Mouse (Mus musculus) intestine, embryonic 14.5 days (tissue): Measurements from ENCODE around the gene Il17ra. TPM values are rescaled to one million over a fixed set of nuclear protein-coding genes. Genes with fewer than 3 reads are reported as not detected.
A peak's percentile ranks its signal among the peaks of the same experiment; 100 is the strongest.

Experiments
- ATAC-seq: fragments of 200-750 bp; cut with Nextera tagmentation; replicated peaks from 2 replicates; pipeline ENCODE4 v1.8.0; 2017; ENCODE audit warnings: low read depth, moderate number of reproducible peaks, moderate TSS enrichment, moderate library complexity; ENCODE audit not compliant: low FRiP score, low TSS enrichment
- DNase-seq: peaks from one replicate; pipeline ENCODE4 v3.0.0-alpha.2; 2018; ENCODE audit warnings: low spot score
- H3K27ac ChIP-seq: fragments of 300-500 bp; sonication (generic); 2 replicates; pipeline ENCODE4 v1.5.1; 2014; ENCODE audit warnings: low read depth, mild to moderate bottlenecking, control low read depth
- H3K27me3 ChIP-seq: fragments of 300-500 bp; sonication (generic); replicated peaks from 2 replicates; pipeline ENCODE4 v1.6.1; 2014; ENCODE audit warnings: low read length, control low read depth; ENCODE audit not compliant: control insufficient read depth, insufficient read depth
- H3K36me3 ChIP-seq: fragments of 300-500 bp; sonication (generic); 2 replicates; pipeline ENCODE4 v1.6.1; 2014; ENCODE audit warnings: low read length, control low read depth; ENCODE audit not compliant: control insufficient read depth, insufficient read depth
- H3K4me1 ChIP-seq: fragments of 300-500 bp; sonication (generic); replicated peaks from 2 replicates; pipeline ENCODE4 v1.6.1; 2014; ENCODE audit warnings: low read length, control low read depth, mixed read lengths; ENCODE audit not compliant: control insufficient read depth, insufficient read depth
- H3K4me2 ChIP-seq: fragments of 300-500 bp; sonication (generic); 2 replicates; pipeline ENCODE4 v1.6.1; 2014; ENCODE audit warnings: low read length
- H3K4me3 ChIP-seq: fragments of 300-500 bp; sonication (generic); 2 replicates; pipeline ENCODE4 v1.5.1; 2014; ENCODE audit warnings: low read depth, low read length, control low read depth, mixed read lengths
- H3K9ac ChIP-seq: fragments of 300-500 bp; sonication (generic); 2 replicates; pipeline ENCODE4 v1.6.1; 2014; ENCODE audit warnings: mild to moderate bottlenecking, low read length
- H3K9me3 ChIP-seq: fragments of 300-500 bp; sonication (generic); 2 replicates; pipeline ENCODE4 v1.6.1; 2016; ENCODE audit warnings: low read length, control low read depth; ENCODE audit not compliant: control insufficient read depth
- WGBS: fragments of 180-500 bp; shearing (Covaris S2); extraction: QIAGEN DNeasy Blood & Tissue Kit; methylation state at CpG from one replicate; pipeline ENCODE4 v1.1.7; 2014; 5-methylcytosine and 5-hydroxymethylcytosine counted together
- polyA plus RNA-seq: library from polyadenylated mRNA; unstranded; fragments of >200 nt; fragmentation: Nextera tagmentation; extraction: Ambion mirVana; gene quantifications from 2 replicates; pipeline ENCODE4 v1.2.1, GENCODE M21; 2014

Il17ra gene
- polyA plus RNA-seq, 1 experiment from 2014 or later, result 2.1 TPM

DNA sequence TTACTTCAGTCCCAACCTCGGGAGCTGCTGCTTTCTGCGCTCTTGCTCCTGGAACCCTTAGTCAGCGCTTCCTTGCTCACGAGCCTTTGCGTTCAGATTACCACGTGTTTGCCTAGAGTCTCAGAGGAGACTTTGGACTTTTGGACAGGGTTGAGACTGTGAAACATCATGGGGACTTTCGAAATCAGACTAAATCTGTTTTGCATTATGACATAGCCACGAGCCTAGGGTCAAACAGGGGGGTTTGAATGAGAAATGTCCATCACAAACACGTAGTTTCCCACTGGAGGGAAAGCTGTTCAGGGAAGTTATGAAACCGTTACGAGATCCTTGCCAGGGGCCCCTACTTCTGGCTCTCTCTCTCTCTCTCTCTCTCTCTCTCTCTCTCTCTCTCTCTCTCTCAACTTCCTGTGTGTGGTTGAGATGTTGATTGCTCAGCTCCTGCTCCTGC lies 8.4 kb upstream of the Il17ra start:
- Histone ChIP-seq H3K4me3 (no peak overlapping the region), H3K9ac (no peak overlapping the region), H3K9me3 (no peaks in the 10 kb centered on the region), H3K4me2 (no peak overlapping the region), H3K27ac (no peak overlapping the region), H3K36me3 (no peaks in the 10 kb centered on the region), H3K27me3 (no peaks in the 10 kb centered on the region), H3K4me1 (no peaks in the 10 kb centered on the region)
- 50% methylated on average over 11 of the region's 11 CpGs for WGBS
- no peak for DNase-seq
- ATAC-seq, result no peak

DNA sequence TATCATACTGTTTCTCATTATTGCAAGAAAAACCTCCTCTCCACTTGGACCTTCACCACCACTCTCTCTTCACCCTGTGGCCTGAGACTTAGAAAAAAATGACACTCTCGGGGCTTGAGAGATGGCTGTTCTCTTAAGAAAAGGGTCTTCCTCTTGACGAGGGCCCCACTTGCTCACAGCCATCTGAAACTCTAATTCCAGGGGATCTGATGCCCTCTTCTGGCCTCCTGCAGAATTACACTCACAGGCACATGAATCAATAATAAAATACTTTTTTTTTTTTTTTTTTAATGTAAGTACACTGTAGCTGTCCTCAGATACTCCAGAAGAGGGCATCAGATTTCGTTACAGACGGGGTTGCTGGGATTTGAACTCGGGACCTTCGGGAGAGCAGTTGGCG lies 6.0 kb upstream of the Il17ra start:
- DNase-seq, result no peak
- peaks cover 12% of the 10 kb centered on the region; the same call in 1 of the 2 replicates for H3K27me3 ChIP-seq
- H3K4me3 ChIP-seq, result no peak overlapping the region
- H3K4me1 ChIP-seq, result no peaks in the 10 kb centered on the region
- WGBS, result 67% methylated on average over 7 of the region's 7 CpGs
- no peak for ATAC-seq
- H3K4me2 ChIP-seq, result no peak overlapping the region
- no peaks in the 10 kb centered on the region for H3K36me3 ChIP-seq
- H3K9me3 ChIP-seq, result no peaks in the 10 kb centered on the region
- H3K9ac ChIP-seq, result no peak overlapping the region
- H3K27ac ChIP-seq, result no peak overlapping the region

DNA sequence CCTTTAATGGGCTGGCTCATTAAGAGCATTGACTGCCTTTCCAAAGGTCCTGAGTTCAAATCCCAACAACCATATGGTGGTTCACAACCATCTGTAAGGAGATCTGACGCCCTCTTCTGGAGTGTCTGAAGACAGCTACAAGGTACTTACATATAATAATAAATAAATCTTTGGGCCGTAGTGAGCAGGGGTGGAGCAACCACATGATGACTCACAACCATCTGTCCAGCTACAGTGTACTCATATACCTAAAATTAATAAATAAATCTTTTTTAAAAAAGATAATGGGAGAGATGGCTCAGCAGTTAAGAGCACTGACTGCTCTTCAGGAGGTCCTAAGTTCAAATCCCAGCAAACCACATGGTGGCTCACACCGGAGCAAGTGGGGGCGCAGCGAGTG lies 5.3 kb upstream of the Il17ra start:
- Histone ChIP-seq H3K9me3 (no peaks in the 10 kb centered on the region), H3K4me2 (no peak overlapping the region), H3K36me3 (no peaks in the 10 kb centered on the region), H3K27me3 (peaks cover 18% of the 10 kb centered on the region; the same call in 1 of the 2 replicates), H3K4me1 (no peaks in the 10 kb centered on the region), H3K9ac (no peak overlapping the region), H3K4me3 (no peak overlapping the region), H3K27ac (no peak overlapping the region)
- ATAC-seq (no peak), DNase-seq (no peak)
- 88% methylated on average over 5 of the region's 5 CpGs for WGBS

DNA sequence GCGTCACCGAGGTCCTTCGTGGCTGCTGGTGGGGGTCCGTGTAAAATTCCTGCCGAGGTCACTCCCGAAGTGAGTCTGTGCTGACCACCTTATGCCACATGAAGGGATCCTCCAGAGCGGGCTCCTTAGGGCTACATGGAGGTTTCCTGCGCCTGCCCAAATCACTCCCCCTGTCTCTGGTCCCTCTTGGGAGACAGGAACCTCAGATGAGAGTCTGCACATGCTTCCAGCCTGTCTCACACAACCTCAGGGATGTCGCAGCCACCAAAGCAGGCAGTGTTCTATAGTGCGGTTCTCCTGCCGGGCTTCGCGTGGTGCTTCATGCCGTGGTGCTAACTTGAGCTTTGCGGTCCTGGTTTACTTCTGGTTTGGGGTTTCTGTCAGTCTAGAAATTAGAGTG lies 1.8 kb upstream of the Il17ra start:
- no peak overlapping the region for H3K27ac ChIP-seq
- WGBS, result 66% methylated on average over 15 of the region's 15 CpGs
- H3K36me3 ChIP-seq, result no peaks in the 10 kb centered on the region
- no peaks in the 10 kb centered on the region for H3K9me3 ChIP-seq
- no peak overlapping the region for H3K4me3 ChIP-seq
- H3K27me3 ChIP-seq, result peaks cover 41% of the 10 kb centered on the region
- H3K4me2 ChIP-seq, result no peak overlapping the region
- peaks cover 12% of the 10 kb centered on the region for H3K4me1 ChIP-seq
- no peak overlapping the region for H3K9ac ChIP-seq
- DNase-seq, result no peak
- no peak for ATAC-seq

DNA sequence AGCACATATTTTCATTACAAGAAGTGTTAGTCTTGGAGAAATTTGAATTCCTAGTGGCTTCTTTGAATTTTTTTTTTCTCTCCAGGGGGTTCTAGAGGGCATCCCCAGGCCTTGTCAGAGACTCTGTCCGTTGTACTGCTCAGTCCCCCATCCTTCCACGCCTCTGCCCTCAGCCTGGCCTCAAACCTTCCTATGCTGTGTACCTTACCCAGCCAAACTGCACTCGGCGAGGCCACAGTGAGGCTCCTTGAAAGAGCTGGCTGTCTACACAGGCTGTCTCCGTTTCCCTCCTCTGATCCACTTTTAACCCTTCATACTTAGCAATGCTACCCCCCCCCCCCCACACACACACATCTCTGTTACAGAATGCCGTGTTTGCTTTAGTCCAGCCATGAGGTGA lies 796 bp upstream of the Il17ra start:
- Histone ChIP-seq H3K9me3 (no peaks in the 10 kb centered on the region), H3K9ac (no peak overlapping the region), H3K27me3 (peaks cover 41% of the 10 kb centered on the region), H3K27ac (no peak overlapping the region), H3K4me3 (no peak overlapping the region), H3K36me3 (no peaks in the 10 kb centered on the region), H3K4me2 (no peak overlapping the region), H3K4me1 (peaks cover 12% of the 10 kb centered on the region)
- DNase-seq (no peak), ATAC-seq (no peak)
- 52% methylated on average over 6 of the region's 6 CpGs for WGBS

DNA sequence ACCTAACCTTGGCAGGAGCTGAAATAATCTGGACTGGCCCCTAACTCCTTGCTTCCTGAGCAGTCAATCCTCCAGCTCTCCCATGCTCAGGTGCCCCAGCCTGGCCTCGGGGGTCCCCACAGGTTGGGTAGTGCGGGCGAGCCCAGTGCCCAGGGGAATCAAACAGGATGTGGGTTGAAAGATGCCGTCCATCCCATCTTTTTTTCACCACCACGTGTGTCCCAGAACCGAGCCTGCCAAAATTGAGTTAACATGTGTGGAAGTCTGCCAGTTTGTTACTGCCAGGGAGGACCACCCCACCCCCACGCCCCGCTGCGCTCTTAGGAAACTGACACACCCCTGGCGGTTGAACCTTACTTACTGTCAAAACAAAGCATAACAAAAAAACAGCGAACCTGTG lies 837 bp downstream of the Il17ra start:
- H3K9ac ChIP-seq, result peak overlapping the region; percentile 58; the same call in 1 of the 2 replicates
- H3K9me3 ChIP-seq, result no peaks in the 10 kb centered on the region
- DNase-seq (no peak), ATAC-seq (no peak)
- H3K4me2 ChIP-seq, result peak overlapping the region; percentile 65
- H3K4me3 ChIP-seq, result peak overlapping the region; percentile 56
- H3K36me3 ChIP-seq, result no peaks in the 10 kb centered on the region
- H3K27ac ChIP-seq, result no peak overlapping the region
- H3K4me1 ChIP-seq, result peaks cover 12% of the 10 kb centered on the region
- H3K27me3 ChIP-seq, result peaks cover 41% of the 10 kb centered on the region
- 6% methylated on average over 11 of the region's 11 CpGs for WGBS

DNA sequence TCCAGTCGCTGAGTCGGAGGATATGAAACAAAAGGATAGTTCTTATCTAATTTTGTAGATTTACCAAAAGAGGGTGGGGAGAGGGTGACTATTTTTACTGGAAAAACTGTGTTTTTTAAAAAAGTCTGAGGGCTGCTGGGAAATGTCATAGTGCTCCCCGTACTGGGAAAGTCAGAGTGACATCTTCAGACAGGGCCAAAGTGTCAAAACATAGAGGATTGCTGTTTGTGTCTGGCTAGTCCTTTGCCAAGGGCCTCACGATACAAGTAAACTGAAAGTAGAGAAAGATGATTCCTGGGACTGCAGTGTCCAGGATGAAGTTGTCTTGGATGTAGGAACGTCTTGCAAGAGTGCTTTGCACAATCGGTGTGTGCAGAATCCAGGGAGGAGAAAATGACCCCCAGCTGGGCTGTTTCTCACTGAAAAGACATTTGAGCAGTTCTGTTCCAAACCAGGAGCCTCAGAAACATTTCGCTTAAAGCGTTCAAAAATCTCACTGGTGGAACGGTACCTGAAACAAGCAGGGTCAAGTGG lies 1.4 kb downstream of the Il17ra start:
- Histone ChIP-seq H3K9ac (no peak overlapping the region), H3K27me3 (peaks cover 41% of the 10 kb centered on the region), H3K36me3 (no peaks in the 10 kb centered on the region), H3K4me3 (peak overlapping the region; percentile 56), H3K4me2 (peak overlapping the region; percentile 65), H3K4me1 (peaks cover 12% of the 10 kb centered on the region), H3K9me3 (no peaks in the 10 kb centered on the region), H3K27ac (no peak overlapping the region)
- WGBS, result 46% methylated on average over 9 of the region's 9 CpGs
- DNase-seq (no peak), ATAC-seq (no peak)

DNA sequence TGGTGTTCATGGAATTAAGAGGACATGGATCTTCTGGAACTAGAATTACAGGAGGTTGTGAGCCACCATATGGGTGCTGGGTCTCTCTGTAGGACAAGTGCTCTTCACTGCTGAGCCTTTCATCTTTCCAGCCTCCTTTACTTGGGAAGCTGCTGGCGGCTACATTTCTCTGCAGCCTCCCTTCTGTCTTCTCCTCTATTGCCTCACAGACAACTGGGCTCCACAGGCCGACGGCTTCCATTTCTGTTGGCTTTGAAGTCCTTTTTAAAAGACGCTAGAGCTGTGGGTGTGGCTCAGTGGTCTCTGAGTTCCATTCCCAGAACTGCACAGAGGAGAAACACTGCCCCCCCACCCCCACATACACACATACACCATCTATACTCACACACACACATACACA lies 2.3 kb downstream of the Il17ra start:
- H3K27ac ChIP-seq, result no peak overlapping the region
- peaks cover 12% of the 10 kb centered on the region for H3K4me1 ChIP-seq
- no peaks in the 10 kb centered on the region for H3K36me3 ChIP-seq
- H3K9ac ChIP-seq, result no peak overlapping the region
- ATAC-seq (no peak), DNase-seq (no peak)
- H3K27me3 ChIP-seq, result peaks cover 41% of the 10 kb centered on the region
- H3K9me3 ChIP-seq, result no peaks in the 10 kb centered on the region
- H3K4me2 ChIP-seq, result no peak overlapping the region
- no peak overlapping the region for H3K4me3 ChIP-seq
- 48% methylated on average over 4 of the region's 4 CpGs for WGBS

DNA sequence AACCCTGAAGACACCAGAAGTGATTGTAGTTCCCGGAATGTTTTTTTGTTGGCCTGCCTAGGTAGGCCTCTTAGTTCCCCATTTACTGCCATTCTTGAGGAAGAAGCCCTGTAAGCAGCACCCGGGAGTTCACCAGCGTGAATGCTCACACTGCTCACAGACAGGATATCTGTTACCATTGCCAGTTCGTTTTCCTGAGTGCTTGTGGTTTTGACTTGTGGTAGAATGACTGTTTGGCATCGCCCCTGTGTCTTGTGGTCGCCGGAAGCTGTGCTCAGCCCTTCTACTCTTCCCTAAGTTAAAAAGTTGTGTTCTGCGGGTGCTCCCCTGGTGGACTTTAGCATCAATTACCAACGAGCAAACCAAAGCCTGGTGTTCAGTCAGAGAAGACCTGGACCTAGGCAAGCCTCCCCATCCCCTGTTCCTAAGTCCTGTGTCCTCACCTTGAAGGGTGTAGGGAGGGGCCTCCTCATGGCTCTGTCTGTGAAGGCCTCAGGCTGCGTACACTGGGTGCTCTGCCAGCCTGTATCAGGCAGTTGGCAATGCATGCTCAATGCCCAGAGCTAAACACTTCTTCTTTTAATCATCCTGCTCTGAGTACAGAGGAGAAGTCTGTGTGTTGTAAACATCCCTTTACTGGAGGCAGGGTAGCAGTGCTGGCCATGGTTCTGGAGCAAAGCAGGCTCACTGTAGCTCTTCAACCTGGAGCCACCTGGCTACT lies 3.7 kb downstream of the Il17ra start:
- 76% methylated on average over 10 of the region's 10 CpGs for WGBS
- ATAC-seq (no peak), DNase-seq (no peak)
- Histone ChIP-seq H3K4me3 (no peak overlapping the region), H3K36me3 (no peaks in the 10 kb centered on the region), H3K27ac (no peak overlapping the region), H3K4me2 (no peak overlapping the region), H3K9ac (no peak overlapping the region), H3K27me3 (peaks cover 32% of the 10 kb centered on the region), H3K9me3 (no peaks in the 10 kb centered on the region), H3K4me1 (peaks cover 12% of the 10 kb centered on the region)
